Mouse (Mus musculus): ENCODE measurements around the gene Ift74. TPM values are rescaled to one million over a fixed set of nuclear protein-coding genes. Genes with fewer than 3 reads are reported as not detected.
"Not testable (repeated sequence)": the region's sequence is repeated elsewhere in the genome, so short reads cannot be mapped to it uniquely, and the experiment has no call there.

Gene Ift74
- total RNA-seq, 2 experiments from 2014 or later, result 22.4 to 26.6 TPM

GRCm38 (mm10) chr4:94683305-94683704 is 69.0 kb downstream of the Ift74 start:
- intact Hi-C loops (cut with DNase I), result no loop called here
- DNase-seq (ENCODE audit: low spot score in 2 of 2), result no peak

- DNase-seq (ENCODE audit: low spot score in 2 of 2); intact Hi-C loops (cut with DNase I): not testable (repeated sequence)
Measured at GRCm38 (mm10) chr4:94689804-94690203, 75.5 kb downstream of the Ift74 start.

DNA sequence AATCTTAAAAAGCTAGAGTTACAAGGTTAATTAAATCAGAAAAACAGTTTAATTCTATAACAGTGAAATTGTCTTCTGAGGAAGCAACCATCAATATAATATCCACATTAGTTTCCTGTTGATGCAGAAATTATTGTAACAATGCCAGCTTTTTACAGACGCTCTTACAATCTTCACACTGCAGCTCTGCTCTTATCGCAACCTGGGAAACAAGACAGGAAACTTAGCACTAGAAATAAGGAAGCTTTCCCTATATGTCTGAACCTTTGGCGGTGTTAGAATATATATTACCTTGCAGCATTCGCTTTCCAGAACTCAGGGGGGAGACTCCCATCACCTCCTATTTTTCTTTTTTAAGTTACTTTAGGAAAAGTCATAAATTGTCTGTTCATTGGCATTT is 76.8 kb downstream of the Ift74 start:
- no peak for DNase-seq (ENCODE audit: low spot score in 2 of 2)
- intact Hi-C loops (cut with DNase I), result no loop called here

GRCm38 (mm10) chr4:94692175-94692574 is 77.9 kb downstream of the Ift74 start:
- DNase-seq (ENCODE audit: low spot score in 2 of 2), result no peak
- intact Hi-C loops (cut with DNase I), result no loop called here

- DNase-seq (ENCODE audit: low spot score in 2 of 2), result no peak
Measured at GRCm38 (mm10) chr4:94696368-94696767, 82.1 kb downstream of the Ift74 start.

GRCm38 (mm10) chr4:94711002-94711401 is 96.7 kb downstream of the Ift74 start:
- intact Hi-C loops (cut with DNase I), result no loop called here
- no peak for DNase-seq (ENCODE audit: low spot score in 2 of 2)

More at GRCm38 (mm10) chr4:94696368-94696767, 82.1 kb downstream of the Ift74 start:
- intact Hi-C loops (cut with DNase I), result no loop called here

DNA sequence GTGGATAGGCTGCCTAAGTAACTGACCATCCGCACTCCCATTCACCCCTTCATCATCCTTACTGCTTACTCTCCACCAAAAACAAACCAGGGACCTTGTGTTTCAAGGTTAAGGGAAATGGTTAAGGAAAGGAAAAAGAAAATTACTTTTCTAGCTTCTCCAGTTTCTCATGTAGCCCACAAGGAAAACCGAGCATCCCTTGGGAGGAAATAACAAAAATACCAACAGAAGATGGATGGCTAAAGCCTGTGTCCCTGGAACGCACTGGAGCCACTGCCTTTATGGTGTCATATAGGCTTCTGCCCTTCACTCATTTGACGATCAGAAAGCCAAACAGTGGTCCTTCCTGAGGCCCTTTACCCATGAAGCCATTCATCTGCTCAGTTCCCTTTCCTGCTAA is 97.1 kb downstream of the Ift74 start:
- DNase-seq (ENCODE audit: low spot score in 2 of 2), result no peak
- intact Hi-C loops (cut with DNase I), result no loop called here

- intact Hi-C loops (cut with DNase I), result no loop called here
- DNase-seq (ENCODE audit: low spot score in 2 of 2), result peak in 1 of 2 experiments; percentile 36
Measured at GRCm38 (mm10) chr4:94713741-94714140, 99.5 kb downstream of the Ift74 start.

- no peak for DNase-seq (ENCODE audit: low spot score in 2 of 2)
- intact Hi-C loops (cut with DNase I), result no loop called here
Measured at GRCm38 (mm10) chr4:94715166-94715565, 100.9 kb downstream of the Ift74 start.

DNA sequence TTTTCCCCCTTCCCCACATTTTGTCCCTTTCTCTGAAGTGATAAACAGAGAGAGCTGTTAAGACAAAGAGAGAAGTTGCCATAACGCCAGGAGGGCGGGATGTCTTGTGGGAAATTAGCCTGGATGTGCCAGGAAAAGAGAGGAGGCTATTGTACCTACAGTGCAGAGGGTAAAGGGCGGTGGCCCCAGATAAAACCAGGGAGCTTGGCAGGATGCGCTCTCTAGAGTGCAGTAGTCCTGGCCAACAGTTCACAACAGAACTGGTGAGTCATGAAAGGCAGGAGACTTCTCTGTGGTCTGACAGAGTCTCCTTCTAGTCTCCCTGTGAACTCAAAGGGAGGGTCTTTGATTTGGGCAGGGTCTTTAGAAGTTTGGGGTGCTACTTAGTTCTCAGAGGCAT is 111.5 kb downstream of the Ift74 start:
- intact Hi-C loops (cut with DNase I), result no loop called here
- DNase-seq (ENCODE audit: low spot score in 2 of 2), result no peak

DNA sequence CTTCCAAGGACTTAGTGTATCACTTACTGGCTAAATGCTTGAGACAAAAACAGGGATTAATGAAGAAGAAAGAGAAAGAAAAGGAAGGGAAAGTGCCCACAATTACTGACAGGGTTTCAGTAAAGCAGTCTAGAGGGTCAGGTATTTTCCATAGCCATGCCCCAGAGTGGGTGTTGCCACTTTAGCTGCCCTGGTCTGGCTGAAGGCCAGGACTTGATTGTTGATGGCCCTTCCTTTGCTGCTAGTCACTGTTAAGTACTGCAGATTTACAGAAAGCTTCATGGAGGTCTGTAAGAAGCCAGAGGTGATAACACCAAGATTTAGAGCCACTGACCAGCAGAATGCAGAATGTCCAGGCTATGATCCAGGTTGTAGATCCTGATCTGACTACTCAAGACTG is 118.4 kb downstream of the Ift74 start:
- DNase-seq (ENCODE audit: low spot score in 2 of 2), result no peak
- intact Hi-C loops (cut with DNase I), result no loop called here

DNA sequence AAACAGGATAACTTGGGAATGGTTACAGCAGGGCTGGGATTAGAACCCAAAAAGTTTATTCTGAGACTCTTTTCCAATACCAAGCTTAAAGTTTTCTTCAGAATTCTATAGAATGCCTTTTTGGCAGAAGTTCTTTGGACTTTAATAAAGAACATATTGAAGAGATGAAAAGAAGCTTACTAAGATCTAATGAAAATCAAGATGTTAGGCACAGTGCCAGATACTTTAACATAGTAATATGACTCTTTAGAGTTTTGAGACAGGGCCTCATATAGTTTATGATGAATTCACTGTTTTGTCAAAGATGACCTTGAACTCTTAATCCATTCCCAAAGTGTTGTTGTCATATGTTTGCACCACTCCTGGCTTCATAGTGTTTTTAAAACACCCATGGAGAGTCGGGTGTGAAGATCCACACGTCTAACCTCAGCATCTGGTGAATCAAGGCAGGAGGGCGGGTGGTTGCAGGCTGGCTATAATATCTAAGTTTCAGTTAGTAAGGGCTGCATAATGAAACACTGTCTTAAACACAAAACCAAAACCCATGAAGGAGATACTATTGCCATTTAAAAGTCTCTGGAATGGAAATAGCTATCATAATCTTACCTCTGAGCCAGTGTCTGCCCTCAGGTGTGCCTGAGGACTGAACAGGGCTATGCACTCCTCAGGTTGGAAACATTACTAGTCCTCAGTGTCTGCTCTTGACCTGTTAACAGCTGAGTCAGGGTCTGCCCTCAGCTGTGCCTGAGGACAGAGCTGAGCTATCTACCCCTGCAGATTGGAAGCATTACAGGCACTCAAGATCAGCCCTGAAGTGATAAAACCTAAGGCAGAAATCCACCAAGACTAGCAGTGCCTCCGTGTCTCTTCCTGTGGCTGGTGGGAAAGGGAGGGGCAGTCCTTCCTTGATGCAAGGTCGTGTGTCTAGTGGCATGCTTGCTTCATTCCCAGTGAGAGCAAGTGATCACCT is 123.3 kb downstream of the Ift74 start:
- intact Hi-C loops (cut with DNase I), result no loop called here
- no peak for DNase-seq (ENCODE audit: low spot score in 2 of 2)

DNA sequence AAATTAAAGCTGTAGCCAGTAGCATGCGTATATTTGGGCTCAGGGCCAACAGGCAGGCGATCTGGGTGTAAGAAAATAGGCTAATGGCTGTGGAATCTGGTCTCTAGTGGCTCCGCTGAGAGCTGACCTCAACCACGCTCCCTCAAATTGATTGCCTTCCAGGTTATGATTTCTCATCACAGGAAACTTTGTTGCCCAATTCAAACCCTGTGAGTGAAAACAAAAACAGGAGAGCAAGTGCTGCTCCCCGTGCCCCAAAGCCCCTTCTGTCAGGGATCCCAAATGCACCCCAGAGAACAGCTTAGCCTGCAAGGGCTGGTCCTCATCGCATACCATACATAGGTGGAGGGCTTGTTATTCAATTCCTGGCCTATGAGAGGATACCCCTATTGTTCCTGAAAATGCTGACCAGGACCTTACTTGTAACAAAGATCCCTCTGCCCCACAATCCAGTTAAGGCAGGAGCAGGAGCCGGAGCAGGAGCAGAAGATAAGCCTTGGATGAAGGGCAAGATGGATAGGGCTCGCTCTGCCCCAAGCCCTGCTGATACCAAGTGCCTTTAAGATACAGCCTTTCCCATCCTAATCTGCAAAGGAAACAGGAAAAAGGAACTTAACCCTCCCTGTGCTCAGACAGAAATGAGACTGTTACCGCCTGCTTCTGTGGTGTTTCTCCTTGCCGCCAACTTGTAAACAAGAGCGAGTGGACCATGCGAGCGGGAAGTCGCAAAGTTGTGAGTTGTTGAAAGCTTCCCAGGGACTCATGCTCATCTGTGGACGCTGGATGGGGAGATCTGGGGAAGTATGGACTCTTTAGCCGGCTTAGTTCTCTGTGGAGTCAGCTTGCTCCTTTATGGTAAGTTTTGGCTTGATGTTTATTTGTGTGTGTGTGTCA is 124.8 kb downstream of the Ift74 start, which contains the start of gene Tek:
Gene Tek (plus strand): TSS at position 452 of the 894 bp plus-strand sequence.
- DNase-seq (ENCODE audit: low spot score in 2 of 2), result no peak
- intact Hi-C loops (cut with DNase I), result no loop called here

DNA sequence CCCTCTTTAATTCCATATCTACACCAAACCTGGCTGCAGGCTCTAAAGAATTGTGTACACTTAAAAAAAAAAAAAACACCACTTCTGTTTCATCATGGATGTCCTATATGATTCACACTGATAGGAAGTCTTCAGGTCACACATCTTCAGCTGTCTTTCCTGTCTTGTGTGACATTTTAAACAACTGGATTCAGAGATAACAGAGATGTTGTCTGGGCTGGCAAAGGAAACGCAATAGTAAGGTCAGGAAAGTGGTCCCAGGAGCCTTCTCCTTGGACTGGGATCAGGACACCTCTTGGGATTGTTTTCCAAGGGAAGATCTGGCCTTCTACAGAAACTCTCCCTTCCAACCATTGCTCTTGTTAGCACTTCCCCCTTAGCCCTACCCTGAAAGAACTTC is 127.5 kb downstream of the Ift74 start:
- intact Hi-C loops (cut with DNase I), result no loop called here
- DNase-seq (ENCODE audit: low spot score in 2 of 2), result no peak

Small RNA genes lying within 50 kb of the gene (microRNA-seq; reads per million reads assigned to microRNA genes)
- gene Mir872, result 934 to 1,128 reads per million in 2 experiments

Other genes starting within 250 kb of the Ift74 start
- not detected for gene Gm10306, start 57.9 kb upstream of the Ift74 start, total RNA-seq (2021)
- 10 to 100 TPM; 11.3 to 12.1 TPM for gene Caap1, start 57.7 kb upstream of the Ift74 start, total RNA-seq (2021)
- 10 to 100 TPM; 43.5 to 45.0 TPM for gene Plaa, start 11.2 kb upstream of the Ift74 start, total RNA-seq (2021)
- gene Lrrc19, start 35.7 kb downstream of the Ift74 start, total RNA-seq (2021), result not detected
- gene Tek, start 124.8 kb downstream of the Ift74 start, total RNA-seq (2021), result 10 to 100 TPM in 1 of 2 experiments, 1 to 10 TPM in 1; 9.3 to 10.8 TPM